Mouse (Mus musculus): Measurements from ENCODE around the gene Mctp2.

- TF ChIP-seq CTCF (IDR thresholded peaks at IDR 0.05; ENCODE audit: control insufficient read depth, insufficient read depth, low read length) (no peak), POLR2A (IDR thresholded peaks at IDR 0.05; ENCODE audit: borderline replicate concordance, control insufficient read depth, low read depth, low read length) (no peak)
These were observed 28.0 kb downstream of the Mctp2 start for GRCm38 (mm10) chr7:72278412-72278811.

Measured in bone marrow, adult 2 months (tissue).